In genomic region chr10:4712061-4712908, GRCm38 (mm10) we compare ENCODE assay signal across 8 mouse cellular contexts.
DNase-seq lines count a peak whose midpoint lies in the region; ATAC-seq and TF ChIP-seq lines count a peak whose summit lies in the region.

No protein-coding gene starts in this region.

- peaks cover 18% of the 10 kb centered on the region for H3K4me1 ChIP-seq in heart, embryonic 13.5 days
- H3K4me1 ChIP-seq in embryonic fibroblast, embryonic 13.5 days (ENCODE audit: control insufficient read depth, insufficient read depth, low read length): 0 out of 2 replicates have a peak, but pooled peaks cover 2% of the 10 kb centered on the region
- H3K4me1 ChIP-seq in kidney, adult 2 months (ENCODE audit: control insufficient read depth, insufficient read depth, low read length): peaks cover 2% of the 10 kb centered on the region; the same call in 1 of the 2 replicates

- TF ChIP-seq POLR2A in embryonic fibroblast, embryonic 13.5 days (IDR thresholded peaks at IDR 0.05; ENCODE audit: low read depth, low read length): no peak
- TF ChIP-seq POLR2A in kidney, adult 2 months (IDR thresholded peaks at IDR 0.05; ENCODE audit: low read depth, low read length): no peak

- H3K4me3 ChIP-seq in heart, embryonic 13.5 days: peak overlapping the region; percentile 58
- H3K4me3 ChIP-seq in embryonic fibroblast, embryonic 13.5 days (ENCODE audit: insufficient read depth, low read length): peak overlapping the region; percentile 38
- H3K4me3 ChIP-seq in kidney, adult 2 months (ENCODE audit: insufficient read depth, low read depth, low read length): peak overlapping the region; percentile 60

- peak overlapping the region; percentile 67 for H3K9ac ChIP-seq in heart, embryonic 13.5 days

- H3K36me3 ChIP-seq in heart, embryonic 13.5 days: no peaks in the 10 kb centered on the region
- no peaks in the 10 kb centered on the region for H3K36me3 ChIP-seq in kidney, adult 2 months (ENCODE audit: control insufficient read depth, insufficient read depth, low read length)
- H3K36me3 ChIP-seq in splenic B cell, adult 2 months (ENCODE audit: control insufficient read depth, insufficient read depth, low read length, poor library complexity, severe bottlenecking): no peaks in the 10 kb centered on the region

- TF ChIP-seq CTCF in embryonic fibroblast, embryonic 13.5 days (IDR thresholded peaks at IDR 0.05; ENCODE audit: borderline replicate concordance, insufficient read depth, low read length): no peak
- no peak for TF ChIP-seq CTCF in kidney, adult 2 months (conservative IDR thresholded peaks at IDR 0.05; ENCODE audit: insufficient read depth, insufficient read length, low read depth, low read length)

- WGBS in heart, embryonic 13.5 days: 1% methylated on average over 62 of the region's 68 CpGs
- WGBS in kidney, adult 2 months: 11% methylated on average over 68 of the region's 68 CpGs

- peaks cover 34% of the 10 kb centered on the region for H3K27me3 ChIP-seq in heart, embryonic 13.5 days (replicated peaks)
- peaks cover 3% of the 10 kb centered on the region; the same call in 1 of the 2 replicates for H3K27me3 ChIP-seq in kidney, adult 2 months (replicated peaks; ENCODE audit: control insufficient read depth, insufficient read depth, low read length)
- no peaks in the 10 kb centered on the region for H3K27me3 ChIP-seq in splenic B cell, adult 2 months (ENCODE audit: control insufficient read depth, insufficient read depth, low read length, poor library complexity, severe bottlenecking)

- DNase-seq in heart, postnatal 14 days: no peak
- DNase-seq in adrenal gland, adult 2 months: peak; percentile 69
- peak; percentile 17 for DNase-seq in kidney, adult 2 months
- DNase-seq in splenic B cell, adult 2 months (ENCODE audit: low read depth, low spot score): peak; percentile 18
- no peak for DNase-seq in left cerebral cortex, adult 9 months (ENCODE audit: low spot score in 2 of 2)

- H3K4me2 ChIP-seq in heart, embryonic 13.5 days: peak overlapping the region; percentile 96

- intact Hi-C loops in heart, postnatal 14 days (cut with DNase I): no loop called here

- ATAC-seq in heart, embryonic 13.5 days (ENCODE audit: extremely low read depth, insufficient number of reproducible peaks, low FRiP score, low TSS enrichment): no peak; the same call in 1 of the 2 replicates
- peak; percentile 23; the same call in 1 of the 2 replicates for ATAC-seq in megakaryocyte progenitor cell, adult 5-6 weeks (replicated peaks; ENCODE audit: poor library complexity)

- H3K9me3 ChIP-seq in heart, embryonic 13.5 days: no peaks in the 10 kb centered on the region

- H3K27ac ChIP-seq in heart, embryonic 13.5 days (replicated peaks): no peak overlapping the region
- H3K27ac ChIP-seq in embryonic fibroblast, embryonic 13.5 days (ENCODE audit: insufficient read depth, low read length): no peak overlapping the region
- H3K27ac ChIP-seq in kidney, adult 2 months (ENCODE audit: insufficient read depth, low read depth, low read length): no peak overlapping the region

Comparison
In these comparisons a context has a peak if more than half of its experiments do, and no peak if none do; other contexts are left out.
1. DNase-seq: peak in adrenal gland, adult 2 months (single experiment), kidney, adult 2 months (single experiment) and splenic B cell, adult 2 months (single experiment); none in heart, postnatal 14 days (0 of 2) and left cerebral cortex, adult 9 months (0 of 2).
2. Peak in every context shown above with its lines, with median percentiles within 50 percentile points of each other: H3K4me3 ChIP-seq.